In genomic region chr13:119709388-119710267, GRCm38 (mm10) we compare ENCODE assay signal across 11 mouse cellular contexts. TPM values are rescaled to one million over a fixed set of nuclear protein-coding genes. Genes with fewer than 3 reads are reported as not detected.
DNase-seq lines count a peak whose midpoint lies in the region; ATAC-seq and TF ChIP-seq lines count a peak whose summit lies in the region.
"Had no signal": no experiment of that assay in that cellular context is flagged by ENCODE, and none has a peak within 500 bp of the region (broad histone marks: within the 10 kb centered on the region; RNA-seq: fewer than 3 reads in every experiment).

No protein-coding gene starts in this region.

- TF ChIP-seq POLR2A in liver, adult 2 months (IDR thresholded peaks at IDR 0.05; ENCODE audit: extremely low read depth, insufficient read depth, low read length) = no peak

- H3K9ac ChIP-seq in embryonic facial prominence, embryonic 11.5 days (replicated peaks; ENCODE audit: low read length) = no peak overlapping the region
- no peak overlapping the region for H3K9ac ChIP-seq in liver, adult 2 months (ENCODE audit: low read depth, low read length)
- H3K9ac ChIP-seq in liver, embryonic 12.5 days = no peak overlapping the region
- no peak overlapping the region for H3K9ac ChIP-seq in liver, embryonic 16.5 days (ENCODE audit: low read depth, low read length)
- H3K9ac ChIP-seq: stomach, embryonic 15.5 days had no signal

- no peaks in the 10 kb centered on the region for H3K9me3 ChIP-seq in embryonic facial prominence, embryonic 11.5 days (replicated peaks; ENCODE audit: control insufficient read depth, low read length)
- H3K9me3 ChIP-seq in embryonic facial prominence, embryonic 10.5 days = no peaks in the 10 kb centered on the region
- no peaks in the 10 kb centered on the region for H3K9me3 ChIP-seq in liver, embryonic 12.5 days (replicated peaks)
- H3K9me3 ChIP-seq in liver, embryonic 16.5 days (replicated peaks; ENCODE audit: control insufficient read depth, low read length) = no peaks in the 10 kb centered on the region
- H3K9me3 ChIP-seq: stomach, embryonic 15.5 days had no signal

- no peak overlapping the region for H3K4me3 ChIP-seq in embryonic facial prominence, embryonic 11.5 days (ENCODE audit: low read depth, low read length)
- H3K4me3 ChIP-seq in embryonic facial prominence, embryonic 10.5 days = no peak overlapping the region
- H3K4me3 ChIP-seq in liver, adult 2 months (ENCODE audit: insufficient read depth, low read depth, low read length) = no peak overlapping the region
- no peak overlapping the region for H3K4me3 ChIP-seq in liver, embryonic 12.5 days
- no peak overlapping the region for H3K4me3 ChIP-seq in liver, embryonic 16.5 days (ENCODE audit: low read depth, low read length)
- H3K4me3 ChIP-seq: stomach, embryonic 15.5 days had no signal

- H3K36me3 ChIP-seq in embryonic facial prominence, embryonic 11.5 days (replicated peaks; ENCODE audit: control insufficient read depth, insufficient read depth, low read depth, low read length) = no peaks in the 10 kb centered on the region; the same call in none of the 2 replicates
- H3K36me3 ChIP-seq in embryonic facial prominence, embryonic 10.5 days (replicated peaks) = peaks cover 74% of the 10 kb centered on the region
- H3K36me3 ChIP-seq in liver, adult 2 months (ENCODE audit: control insufficient read depth, insufficient read depth, low read length) = peaks cover 19% of the 10 kb centered on the region
- peaks cover 34% of the 10 kb centered on the region for H3K36me3 ChIP-seq in liver, embryonic 12.5 days
- peaks cover 7% of the 10 kb centered on the region for H3K36me3 ChIP-seq in liver, embryonic 16.5 days (ENCODE audit: control insufficient read depth, insufficient read depth)

- WGBS in embryonic facial prominence, embryonic 11.5 days = 89% methylated on average over 8 of the region's 8 CpGs
- 91% methylated on average over 8 of the region's 8 CpGs for WGBS in embryonic facial prominence, embryonic 10.5 days
- 45% methylated on average over 8 of the region's 8 CpGs for WGBS in liver, adult 2 months
- 76% methylated on average over 8 of the region's 8 CpGs for WGBS in liver, embryonic 12.5 days (ENCODE audit: insufficient replicate concordance)
- 74% methylated on average over 8 of the region's 8 CpGs for WGBS in liver, embryonic 16.5 days (ENCODE audit: insufficient replicate concordance)

- no peaks in the 10 kb centered on the region for H3K27me3 ChIP-seq in embryonic facial prominence, embryonic 11.5 days (ENCODE audit: control insufficient read depth, insufficient read depth, low read length)
- no peaks in the 10 kb centered on the region for H3K27me3 ChIP-seq in embryonic facial prominence, embryonic 10.5 days (replicated peaks; ENCODE audit: low read depth, poor library complexity, severe bottlenecking)
- H3K27me3 ChIP-seq in liver, adult 2 months (ENCODE audit: control insufficient read depth, insufficient read depth, low read length) = no peaks in the 10 kb centered on the region
- H3K27me3 ChIP-seq in liver, embryonic 12.5 days (replicated peaks) = no peaks in the 10 kb centered on the region
- no peaks in the 10 kb centered on the region for H3K27me3 ChIP-seq in liver, embryonic 16.5 days (ENCODE audit: control insufficient read depth, insufficient read depth, low read depth, low read length)
- H3K27me3 ChIP-seq: stomach, embryonic 15.5 days had no signal

- 0 out of 2 replicates have a peak, but pooled peaks have one; percentile 7 for ATAC-seq in embryonic facial prominence, embryonic 11.5 days (replicated peaks; ENCODE audit: insufficient number of reproducible peaks, low FRiP score, low TSS enrichment, low read depth)
- ATAC-seq in liver, embryonic 12.5 days = no peak
- 0 out of 2 replicates have a peak, but pooled peaks have one; percentile 11 for ATAC-seq in liver, embryonic 16.5 days (ENCODE audit: low read depth)

- no peak for DNase-seq in embryonic facial prominence, embryonic 11.5 days (ENCODE audit: low spot score)
- no peak for DNase-seq in embryonic facial prominence, embryonic 10.5 days (ENCODE audit: low spot score)
- DNase-seq in liver, adult 2 months (ENCODE audit: extremely low read depth, low read depth, low spot score) = peak; percentile 85
- DNase-seq in R1 (ENCODE audit: low read depth, low spot score) = peak; percentile 31
- DNase-seq in layer of hippocampus, postnatal 14 days (ENCODE audit: low spot score in 2 of 2) = no peak
- DNase-seq in left cerebral cortex, postnatal 36 days (ENCODE audit: low spot score in 2 of 2) = no peak
- DNase-seq: B cell, adult 2 months; kidney, postnatal 14 days had no signal

- intact Hi-C loops in left cerebral cortex, postnatal 36 days (cut with DNase I) = no loop called here

- 0 out of 2 replicates have a peak, but pooled peaks cover 2% of the 10 kb centered on the region for H3K79me2 ChIP-seq in liver, adult 2 months (ENCODE audit: control insufficient read depth, insufficient read depth, low read length)

- no peaks in the 10 kb centered on the region for H3K4me1 ChIP-seq in embryonic facial prominence, embryonic 11.5 days (ENCODE audit: control insufficient read depth, insufficient read depth, low read length)
- H3K4me1 ChIP-seq in embryonic facial prominence, embryonic 10.5 days = no peaks in the 10 kb centered on the region
- H3K4me1 ChIP-seq in liver, adult 2 months (ENCODE audit: control insufficient read depth, insufficient read depth, low read length) = peaks cover 27% of the 10 kb centered on the region
- no peaks in the 10 kb centered on the region for H3K4me1 ChIP-seq in liver, embryonic 12.5 days
- no peaks in the 10 kb centered on the region; the same call in 1 of the 2 replicates for H3K4me1 ChIP-seq in liver, embryonic 16.5 days (ENCODE audit: control insufficient read depth, low read depth, low read length)
- H3K4me1 ChIP-seq: stomach, embryonic 15.5 days had no signal

- H3K27ac ChIP-seq in embryonic facial prominence, embryonic 11.5 days (replicated peaks; ENCODE audit: low read depth, low read length) = no peak overlapping the region
- H3K27ac ChIP-seq in embryonic facial prominence, embryonic 10.5 days (replicated peaks) = no peak overlapping the region
- H3K27ac ChIP-seq in liver, adult 2 months (replicated peaks; ENCODE audit: insufficient read depth, low read depth, low read length) = no peak overlapping the region; the same call in 1 of the 2 replicates
- H3K27ac ChIP-seq in liver, embryonic 12.5 days = no peak overlapping the region
- H3K27ac ChIP-seq in liver, embryonic 16.5 days (ENCODE audit: low read length) = 0 out of 2 replicates have a peak overlapping the region, but pooled peaks have one; percentile 4
- H3K27ac ChIP-seq: stomach, embryonic 15.5 days had no signal

- H3K4me2 ChIP-seq in embryonic facial prominence, embryonic 11.5 days (ENCODE audit: low read depth, low read length) = no peak overlapping the region
- no peak overlapping the region for H3K4me2 ChIP-seq in liver, embryonic 12.5 days
- H3K4me2 ChIP-seq in liver, embryonic 16.5 days (ENCODE audit: low read depth, low read length) = no peak overlapping the region
- H3K4me2 ChIP-seq: stomach, embryonic 15.5 days had no signal

- TF ChIP-seq CTCF in liver, adult 2 months (IDR thresholded peaks at IDR 0.05; ENCODE audit: low read depth, low read length) = no peak

RNA-seq across cellular contexts. Expression of gene Hmgcs1, which starts 19.4 kb away (rescaled TPM):
- polyA plus RNA-seq in embryonic facial prominence, embryonic 11.5 days (2014; fragmentation: Nextera tagmentation; extraction: Ambion mirVana) = 274 and 293 TPM in 2 replicates
- 245 and 273 TPM in 2 replicates for polyA plus RNA-seq in embryonic facial prominence, embryonic 10.5 days (2016; fragmentation: Nextera tagmentation; extraction: Ambion mirVana)
- 350 and 447 TPM in 2 replicates for total RNA-seq in liver, adult 2 months (2014; rRNA removed)
- polyA plus RNA-seq in liver, adult 2 months (2012; rRNA removed) = 99.8 and 112 TPM in 2 replicates
- 105 and 111 TPM in 2 replicates for polyA plus RNA-seq in liver, embryonic 12.5 days (2016; fragmentation: Nextera tagmentation; extraction: Ambion mirVana)
- 208 and 215 TPM in 2 replicates for polyA plus RNA-seq in liver, embryonic 16.5 days (2015; fragmentation: Nextera tagmentation; extraction: Ambion mirVana)
- total RNA-seq in layer of hippocampus, postnatal 14 days (2021) = 100 to 1,000 TPM; 424 to 503 TPM
- total RNA-seq in left cerebral cortex, postnatal 36 days (2021) = 100 to 1,000 TPM; 247 to 296 TPM

RNA-seq across cellular contexts. Expression of gene Nim1k, which starts 46.1 kb away (rescaled TPM):
- polyA plus RNA-seq in embryonic facial prominence, embryonic 11.5 days (2014; fragmentation: Nextera tagmentation; extraction: Ambion mirVana) = 1.5 and 1.6 TPM in 2 replicates
- polyA plus RNA-seq in embryonic facial prominence, embryonic 10.5 days (2016; fragmentation: Nextera tagmentation; extraction: Ambion mirVana) = 1.2 and 1.7 TPM in 2 replicates
- total RNA-seq in liver, adult 2 months (2014; rRNA removed) = 1.1 and 1.3 TPM in 2 replicates
- polyA plus RNA-seq in liver, adult 2 months (2012; rRNA removed) = 0.81 and 0.90 TPM in 2 replicates
- 0.07 and 0.23 TPM in 2 replicates for polyA plus RNA-seq in liver, embryonic 12.5 days (2016; fragmentation: Nextera tagmentation; extraction: Ambion mirVana)
- 0.06 and 0.12 TPM in 2 replicates for polyA plus RNA-seq in liver, embryonic 16.5 days (2015; fragmentation: Nextera tagmentation; extraction: Ambion mirVana)
- total RNA-seq in layer of hippocampus, postnatal 14 days (2021) = 10 to 100 TPM; 12.5 to 13.5 TPM
- total RNA-seq in left cerebral cortex, postnatal 36 days (2021) = 10 to 100 TPM; 13.9 to 16.2 TPM

Comparison
In these comparisons a context has a peak if more than half of its experiments do, and no peak if none do; other contexts are left out.
1. DNase-seq: peak in liver, adult 2 months (single experiment) and R1 (single experiment); none in embryonic facial prominence, embryonic 11.5 days (single experiment), embryonic facial prominence, embryonic 10.5 days (single experiment), layer of hippocampus, postnatal 14 days (0 of 2) and left cerebral cortex, postnatal 36 days (0 of 2).